Mouse (Mus musculus): ENCODE data around the gene Akt1. TPM values are rescaled to one million over a fixed set of nuclear protein-coding genes. Genes with fewer than 3 reads are reported as not detected.
A peak's percentile ranks its signal among the peaks of the same experiment; 100 is the strongest.

Gene Akt1
- total RNA-seq, 1 experiment from 2014 or later: 84.1 TPM

GRCm38 (mm10) chr12:112644855-112645506 lies 29.7 kb downstream of the Akt1 start:
- ATAC-seq (replicated peaks in 1 of 2; ENCODE audit: insufficient read depth in 1 of 2, low FRiP score in 2 of 2, low TSS enrichment in 1 of 2, low read depth in 1 of 2, poor library complexity in 2 of 2, severe bottlenecking in 2 of 2): peak in 1 of 2 experiments; percentile 33; a peak in 2 of 4 replicates

DNA sequence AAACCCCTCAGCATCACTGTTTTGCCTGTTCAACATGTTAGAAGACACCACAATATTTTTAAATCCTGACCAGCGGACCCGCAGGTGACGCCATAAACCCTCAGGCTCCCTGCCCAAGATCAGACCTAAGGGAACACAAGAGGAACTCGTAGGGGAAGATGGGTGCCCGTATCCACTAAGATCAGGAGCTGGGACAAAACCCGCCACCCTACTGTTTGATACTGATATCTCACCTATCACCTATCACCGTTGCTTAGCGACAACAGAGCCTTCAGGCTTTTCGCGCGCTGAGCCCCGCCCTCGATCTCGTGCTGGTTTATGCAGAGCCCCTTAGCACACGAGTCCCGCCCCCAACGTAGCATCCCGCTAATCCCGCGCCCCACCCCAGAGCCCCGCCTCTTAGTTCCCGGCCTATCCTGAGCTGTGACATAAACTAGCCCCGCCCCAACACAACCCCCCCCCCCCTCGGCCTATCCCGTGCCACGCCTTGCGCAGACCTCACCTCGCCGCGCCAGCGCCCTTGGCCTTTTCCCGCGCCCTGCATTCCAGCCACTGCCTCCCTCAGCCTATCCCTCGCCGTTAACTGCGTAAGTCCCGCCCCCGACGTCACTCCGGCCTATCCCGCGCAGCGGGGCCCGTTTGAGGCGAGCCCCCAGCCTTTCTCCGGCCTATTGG lies 30.4 kb downstream of the Akt1 start, which contains the start of gene Siva1:
Gene Siva1, plus strand, starts transcription at position 500 of the 675 bp plus-strand sequence.
- peak; percentile 91 to 92 for ATAC-seq (replicated peaks in 1 of 2; ENCODE audit: insufficient read depth in 1 of 2, low FRiP score in 2 of 2, low TSS enrichment in 1 of 2, low read depth in 1 of 2, poor library complexity in 2 of 2, severe bottlenecking in 2 of 2)

DNA sequence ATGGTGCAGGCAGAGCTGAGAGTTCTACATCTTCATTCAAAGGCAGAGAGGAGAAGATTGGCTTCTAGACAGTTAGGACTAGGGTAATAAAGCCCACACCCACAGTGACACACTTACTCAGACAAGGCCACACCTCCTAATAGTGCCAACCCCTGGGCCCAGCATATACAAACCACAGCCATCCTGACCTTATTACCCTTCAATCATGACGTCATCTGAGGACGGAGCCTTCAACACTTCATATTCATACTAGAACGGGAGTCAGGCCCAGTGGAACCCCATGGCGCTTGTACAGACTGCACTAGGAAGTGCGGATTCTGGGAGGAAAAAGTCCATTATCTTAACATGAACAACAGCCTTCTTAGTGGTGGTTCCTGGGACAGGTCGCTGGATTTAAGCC lies 31.6 kb downstream of the Akt1 start:
- ATAC-seq (replicated peaks in 1 of 2; ENCODE audit: insufficient read depth in 1 of 2, low FRiP score in 2 of 2, low TSS enrichment in 1 of 2, low read depth in 1 of 2, poor library complexity in 2 of 2, severe bottlenecking in 2 of 2): no peak

DNA sequence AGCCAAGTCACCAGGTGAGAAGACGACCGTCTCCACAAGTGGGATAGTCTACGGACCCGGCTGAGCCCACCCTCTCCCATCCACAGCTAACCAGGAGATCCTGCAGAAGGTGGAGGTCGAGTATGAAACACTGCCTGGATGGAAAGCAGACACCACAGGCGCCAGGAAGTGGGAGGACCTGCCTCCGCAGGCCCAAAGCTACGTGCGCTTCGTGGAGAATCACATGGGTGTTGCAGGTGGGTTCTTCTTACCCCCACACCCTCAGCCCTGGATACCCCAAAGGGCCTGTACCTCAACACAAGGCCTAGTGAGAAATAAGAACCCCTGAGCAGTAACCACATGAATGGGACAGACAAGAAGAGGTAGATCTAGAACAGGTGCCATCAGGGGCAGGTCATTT lies 35.2 kb downstream of the Akt1 start:
- no peak for ATAC-seq (replicated peaks in 1 of 2; ENCODE audit: insufficient read depth in 1 of 2, low FRiP score in 2 of 2, low TSS enrichment in 1 of 2, low read depth in 1 of 2, poor library complexity in 2 of 2, severe bottlenecking in 2 of 2)

- no peak for ATAC-seq (replicated peaks in 1 of 2; ENCODE audit: insufficient read depth in 1 of 2, low FRiP score in 2 of 2, low TSS enrichment in 1 of 2, low read depth in 1 of 2, poor library complexity in 2 of 2, severe bottlenecking in 2 of 2)
These were observed 41.0 kb downstream of the Akt1 start for GRCm38 (mm10) chr12:112633686-112634085.

DNA sequence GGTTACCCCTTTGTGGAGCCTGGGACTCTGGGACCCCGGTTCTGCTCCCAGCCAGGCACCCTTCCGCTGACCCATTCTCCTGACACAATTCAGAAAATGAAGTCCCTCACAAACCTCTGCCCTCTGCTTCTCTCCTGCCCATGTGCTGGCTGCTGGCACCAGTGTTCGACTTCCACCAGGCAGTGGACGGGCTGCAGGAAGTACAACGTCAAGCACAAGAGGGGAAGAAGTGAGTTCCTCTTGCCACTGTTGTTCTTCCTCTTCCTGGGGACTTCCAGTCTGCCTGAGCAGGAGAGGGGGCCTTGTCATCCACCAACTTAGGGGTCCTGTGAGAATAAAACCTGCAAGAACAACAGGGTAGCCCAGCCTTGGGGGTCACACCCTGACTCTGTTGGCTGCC lies 41.8 kb downstream of the Akt1 start:
- peak; percentile 1 to 19; a peak in 1 of 4 replicates for ATAC-seq (replicated peaks in 1 of 2; ENCODE audit: insufficient read depth in 1 of 2, low FRiP score in 2 of 2, low TSS enrichment in 1 of 2, low read depth in 1 of 2, poor library complexity in 2 of 2, severe bottlenecking in 2 of 2)

- no peak for ATAC-seq (replicated peaks in 1 of 2; ENCODE audit: insufficient read depth in 1 of 2, low FRiP score in 2 of 2, low TSS enrichment in 1 of 2, low read depth in 1 of 2, poor library complexity in 2 of 2, severe bottlenecking in 2 of 2)
These were observed 42.5 kb downstream of the Akt1 start for GRCm38 (mm10) chr12:112632084-112632777.

GRCm38 (mm10) chr12:112631472-112631871 lies 43.2 kb downstream of the Akt1 start:
- ATAC-seq (replicated peaks in 1 of 2; ENCODE audit: insufficient read depth in 1 of 2, low FRiP score in 2 of 2, low TSS enrichment in 1 of 2, low read depth in 1 of 2, poor library complexity in 2 of 2, severe bottlenecking in 2 of 2): no peak

DNA sequence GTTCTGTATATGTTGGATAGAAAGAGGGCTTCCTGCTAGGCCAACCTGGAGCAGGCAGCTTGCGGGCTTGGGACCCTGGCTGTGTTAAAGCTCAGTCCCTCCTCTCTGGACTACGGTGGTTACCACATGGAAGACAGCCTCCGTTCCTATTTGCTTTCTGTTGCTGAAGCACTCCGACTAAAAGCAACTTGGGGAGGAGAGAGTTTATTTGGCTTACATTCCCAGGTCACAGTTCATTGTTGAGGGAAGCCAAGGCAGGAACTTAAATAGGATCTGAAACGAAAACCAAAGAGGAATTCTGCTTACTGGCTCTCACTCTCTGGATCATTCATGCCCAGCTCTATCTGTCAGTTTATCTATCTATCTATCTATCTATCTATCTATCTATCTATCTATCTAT lies 43.9 kb downstream of the Akt1 start:
- ATAC-seq (replicated peaks in 1 of 2; ENCODE audit: insufficient read depth in 1 of 2, low FRiP score in 2 of 2, low TSS enrichment in 1 of 2, low read depth in 1 of 2, poor library complexity in 2 of 2, severe bottlenecking in 2 of 2): no peak

DNA sequence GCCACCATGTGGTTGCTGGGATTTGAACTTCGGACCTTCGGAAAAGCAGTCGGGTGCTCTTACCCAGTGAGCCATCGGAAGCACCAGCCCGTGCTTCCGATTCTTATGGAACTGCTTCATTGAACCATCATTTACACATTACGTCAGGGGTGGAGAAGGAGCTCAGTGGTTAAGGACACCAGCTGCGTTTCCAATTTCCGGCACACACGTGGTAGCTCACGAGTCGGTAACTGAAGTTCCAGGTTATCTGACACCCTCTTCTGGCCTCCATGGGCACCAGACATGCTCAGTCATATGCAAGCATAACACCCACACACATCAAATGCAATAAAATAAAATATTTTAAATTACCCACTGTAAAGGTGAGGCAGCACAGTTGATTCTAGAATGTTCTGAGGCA lies 44.7 kb downstream of the Akt1 start:
- no peak for ATAC-seq (replicated peaks in 1 of 2; ENCODE audit: insufficient read depth in 1 of 2, low FRiP score in 2 of 2, low TSS enrichment in 1 of 2, low read depth in 1 of 2, poor library complexity in 2 of 2, severe bottlenecking in 2 of 2)

DNA sequence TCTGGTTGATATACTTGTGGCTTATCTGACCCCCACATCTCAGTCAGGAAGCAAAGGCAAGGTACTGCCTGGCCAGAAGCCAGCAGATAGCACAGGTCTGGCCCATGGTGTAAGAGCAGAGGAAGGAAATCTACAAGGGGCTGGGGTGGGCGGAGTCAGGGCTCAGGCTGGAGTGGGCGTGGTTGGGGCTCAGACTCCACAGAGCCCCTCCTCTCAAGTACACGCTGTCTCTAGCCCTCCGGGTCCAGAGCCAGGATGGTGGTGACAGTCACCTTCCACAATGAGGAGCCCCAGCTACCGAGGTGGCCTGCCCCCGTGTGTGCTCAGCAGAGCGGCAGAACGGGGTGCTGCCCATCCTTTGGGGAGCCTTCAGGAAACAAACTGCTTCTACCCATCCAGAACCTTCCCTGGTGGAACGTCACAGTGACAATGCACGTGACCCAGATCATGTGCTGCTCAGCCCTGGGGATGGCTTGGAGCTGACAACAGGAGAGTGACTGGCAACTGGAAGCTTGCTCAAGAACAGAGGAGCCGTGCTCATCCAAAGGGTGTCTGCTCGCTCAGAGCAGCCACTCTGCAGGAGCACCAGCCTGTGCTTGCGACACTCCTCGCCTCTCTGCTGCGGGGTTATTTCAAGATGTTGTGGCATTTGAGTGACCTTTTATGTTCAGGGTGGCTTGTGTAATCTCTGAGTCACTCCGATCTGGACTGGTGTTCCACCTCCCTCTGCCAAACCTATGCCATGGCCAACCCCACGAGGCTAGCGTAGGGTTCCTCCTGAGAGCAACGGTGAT lies 45.6 kb downstream of the Akt1 start:
- ATAC-seq (replicated peaks in 1 of 2; ENCODE audit: insufficient read depth in 1 of 2, low FRiP score in 2 of 2, low TSS enrichment in 1 of 2, low read depth in 1 of 2, poor library complexity in 2 of 2, severe bottlenecking in 2 of 2): peak; percentile 80 to 84

GRCm38 (mm10) chr12:112628197-112628596 lies 46.5 kb downstream of the Akt1 start:
- ATAC-seq (replicated peaks in 1 of 2; ENCODE audit: insufficient read depth in 1 of 2, low FRiP score in 2 of 2, low TSS enrichment in 1 of 2, low read depth in 1 of 2, poor library complexity in 2 of 2, severe bottlenecking in 2 of 2): no peak; a peak in 2 of 4 replicates

GRCm38 (mm10) chr12:112627097-112627881 lies 47.4 kb downstream of the Akt1 start:
- ATAC-seq (replicated peaks in 1 of 2; ENCODE audit: insufficient read depth in 1 of 2, low FRiP score in 2 of 2, low TSS enrichment in 1 of 2, low read depth in 1 of 2, poor library complexity in 2 of 2, severe bottlenecking in 2 of 2): no peak

- no peak for ATAC-seq (replicated peaks in 1 of 2; ENCODE audit: insufficient read depth in 1 of 2, low FRiP score in 2 of 2, low TSS enrichment in 1 of 2, low read depth in 1 of 2, poor library complexity in 2 of 2, severe bottlenecking in 2 of 2)
These were observed 48.2 kb downstream of the Akt1 start for GRCm38 (mm10) chr12:112626455-112626854.

GRCm38 (mm10) chr12:112625700-112626099 lies 49.0 kb downstream of the Akt1 start:
- no peak for ATAC-seq (replicated peaks in 1 of 2; ENCODE audit: insufficient read depth in 1 of 2, low FRiP score in 2 of 2, low TSS enrichment in 1 of 2, low read depth in 1 of 2, poor library complexity in 2 of 2, severe bottlenecking in 2 of 2)

DNA sequence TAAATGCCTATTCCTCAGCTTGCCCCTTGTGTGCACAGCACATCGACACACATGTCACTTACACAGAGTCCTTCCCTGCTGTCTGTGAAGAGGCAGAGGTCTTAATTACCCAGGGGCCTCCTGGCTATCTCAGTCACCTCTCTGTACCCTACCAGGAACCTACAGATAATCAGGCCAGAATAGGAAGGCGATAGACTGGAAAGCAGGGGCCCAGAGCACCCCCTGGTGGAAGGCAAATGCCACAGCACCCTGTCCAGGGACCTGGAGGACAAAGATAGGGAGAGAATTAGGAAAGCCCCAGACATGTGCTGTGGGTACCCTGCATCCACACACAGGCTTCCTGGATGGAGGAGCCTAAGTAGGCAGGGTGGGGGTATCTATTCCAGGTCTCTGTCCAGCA lies 50.9 kb downstream of the Akt1 start:
- peak in 1 of 2 experiments; percentile 27; a peak in 1 of 4 replicates for ATAC-seq (replicated peaks in 1 of 2; ENCODE audit: insufficient read depth in 1 of 2, low FRiP score in 2 of 2, low TSS enrichment in 1 of 2, low read depth in 1 of 2, poor library complexity in 2 of 2, severe bottlenecking in 2 of 2)

DNA sequence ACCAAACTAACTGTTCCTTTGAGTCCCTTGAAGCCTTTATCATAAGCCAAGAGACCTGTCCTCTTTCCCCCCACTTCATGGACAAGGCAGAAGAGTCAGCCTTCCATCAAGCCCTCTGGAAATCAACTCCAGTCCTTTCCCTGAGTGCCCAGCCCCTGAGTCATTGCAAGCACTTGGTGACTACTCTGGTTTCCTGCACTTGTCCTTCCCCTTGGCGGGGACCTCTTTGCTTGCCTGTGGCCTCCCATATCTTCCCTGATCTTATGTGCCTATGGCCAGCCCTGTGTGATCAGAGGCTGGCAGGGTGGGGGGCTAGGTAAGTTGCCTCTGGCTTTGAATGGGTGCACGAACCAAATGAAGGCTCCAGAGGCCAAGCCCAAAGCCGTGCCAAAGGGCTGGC lies 52.8 kb downstream of the Akt1 start:
- no peak for ATAC-seq (replicated peaks in 1 of 2; ENCODE audit: insufficient read depth in 1 of 2, low FRiP score in 2 of 2, low TSS enrichment in 1 of 2, low read depth in 1 of 2, poor library complexity in 2 of 2, severe bottlenecking in 2 of 2)
